Mouse (Mus musculus) liver, adult 10 weeks (tissue): Measurements from ENCODE around the gene Psmb10. TPM values are rescaled to one million over a fixed set of nuclear protein-coding genes. Genes with fewer than 3 reads are reported as not detected.

Experiments used
- polyA plus RNA-seq: library from polyadenylated mRNA; stranded (reverse); fragments of 350-450 nt; fragmentation: Illumina TruSeq; extraction: RNeasy Lipid Tissue Mini Kit (QIAGEN cat#74804); gene quantifications from one replicate; pipeline ENCODE4 v1.2.3, GENCODE M21; 2014; ENCODE audit warnings: low read depth, low replicate concordance

Psmb10 gene
- 2.1 TPM for polyA plus RNA-seq

GRCm38 (mm10) chr8:105938306-105938669, at the start of gene Psmb10:
Gene Psmb10, minus strand, starts transcription at chr8:105938444.

GRCm38 (mm10) chr8:105979325-105979724, 41.1 kb upstream of the Psmb10 start, which contains the start of gene Dpep3:
Gene Dpep3, minus strand, starts transcription at chr8:105979429.

GRCm38 (mm10) chr8:105965905-105966341, 27.7 kb upstream of the Psmb10 start, which contains the start of gene Slc12a4:
Gene Slc12a4, minus strand, starts transcription at chr8:105966097.

GRCm38 (mm10) chr8:105943321-105943739, 5.1 kb upstream of the Psmb10 start, which contains the start of gene Lcat:
Gene Lcat, minus strand, starts transcription at chr8:105943382.

GRCm38 (mm10) chr8:105933762-105934161, 4.5 kb downstream of the Psmb10 start, which contains the start of gene Ctrl:
Gene Ctrl, minus strand, starts transcription at chr8:105933862.

GRCm38 (mm10) chr8:105900180-105900940, 37.9 kb downstream of the Psmb10 start, which contains the start of gene Pskh1:
Gene Pskh1, plus strand, starts transcription at chr8:105900441.

GRCm38 (mm10) chr8:105893339-105893738, 44.9 kb downstream of the Psmb10 start, which contains the start of gene Nrn1l:
Gene Nrn1l, plus strand, starts transcription at chr8:105893567.

Other genes with a start within 250 kb of the Psmb10 start
- 1.8 TPM for gene Acd, start 237.3 kb downstream of the Psmb10 start, polyA plus RNA-seq
- not detected for gene Pard6a, start 237.3 kb downstream of the Psmb10 start, polyA plus RNA-seq
- not detected for gene 4933405L10Rik, start 230.8 kb downstream of the Psmb10 start, polyA plus RNA-seq
- gene Enkd1, start 230.2 kb downstream of the Psmb10 start, polyA plus RNA-seq, result not detected
- 0.69 TPM for gene Gfod2, start 179.8 kb downstream of the Psmb10 start, polyA plus RNA-seq
- 14.9 TPM for gene Ranbp10, start 111.1 kb downstream of the Psmb10 start, polyA plus RNA-seq
- gene Tsnaxip1, start 110.7 kb downstream of the Psmb10 start, polyA plus RNA-seq, result not detected
- 0.37 TPM for gene Cenpt, start 85.2 kb downstream of the Psmb10 start, polyA plus RNA-seq
- gene Thap11, start 83.3 kb downstream of the Psmb10 start, polyA plus RNA-seq, result 6.8 TPM
- 30.8 TPM for gene Nutf2, start 77.9 kb downstream of the Psmb10 start, polyA plus RNA-seq
- 2.3 TPM for gene Edc4, start 57.6 kb downstream of the Psmb10 start, polyA plus RNA-seq
- not detected for gene Nrn1l, start 44.9 kb downstream of the Psmb10 start, polyA plus RNA-seq
- 5.1 TPM for gene Pskh1, start 38.0 kb downstream of the Psmb10 start, polyA plus RNA-seq
- gene Ctrl, start 4.6 kb downstream of the Psmb10 start, polyA plus RNA-seq, result not detected
- 108 TPM for gene Lcat, start 4.9 kb upstream of the Psmb10 start, polyA plus RNA-seq
- gene Slc12a4, start 27.7 kb upstream of the Psmb10 start, polyA plus RNA-seq, result 0.37 TPM
- gene Dpep3, start 41.0 kb upstream of the Psmb10 start, polyA plus RNA-seq, result not detected
- 3.8 TPM for gene Dus2, start 52.9 kb upstream of the Psmb10 start, polyA plus RNA-seq
- not detected for gene Dpep2nb, start 67.5 kb upstream of the Psmb10 start, polyA plus RNA-seq
- 3.8 TPM for gene Ddx28, start 73.4 kb upstream of the Psmb10 start, polyA plus RNA-seq
- gene Nfatc3, start 120.4 kb upstream of the Psmb10 start, polyA plus RNA-seq, result 23.1 TPM
- 18.8 TPM for gene Esrp2, start 198.5 kb upstream of the Psmb10 start, polyA plus RNA-seq
- 2.7 TPM for gene Pla2g15, start 212.0 kb upstream of the Psmb10 start, polyA plus RNA-seq
- gene Slc7a6, start 230.4 kb upstream of the Psmb10 start, polyA plus RNA-seq, result 0.26 TPM